Mouse (Mus musculus): ENCODE measurements around the gene Prdm16.

The Prdm16 gene

DNA sequence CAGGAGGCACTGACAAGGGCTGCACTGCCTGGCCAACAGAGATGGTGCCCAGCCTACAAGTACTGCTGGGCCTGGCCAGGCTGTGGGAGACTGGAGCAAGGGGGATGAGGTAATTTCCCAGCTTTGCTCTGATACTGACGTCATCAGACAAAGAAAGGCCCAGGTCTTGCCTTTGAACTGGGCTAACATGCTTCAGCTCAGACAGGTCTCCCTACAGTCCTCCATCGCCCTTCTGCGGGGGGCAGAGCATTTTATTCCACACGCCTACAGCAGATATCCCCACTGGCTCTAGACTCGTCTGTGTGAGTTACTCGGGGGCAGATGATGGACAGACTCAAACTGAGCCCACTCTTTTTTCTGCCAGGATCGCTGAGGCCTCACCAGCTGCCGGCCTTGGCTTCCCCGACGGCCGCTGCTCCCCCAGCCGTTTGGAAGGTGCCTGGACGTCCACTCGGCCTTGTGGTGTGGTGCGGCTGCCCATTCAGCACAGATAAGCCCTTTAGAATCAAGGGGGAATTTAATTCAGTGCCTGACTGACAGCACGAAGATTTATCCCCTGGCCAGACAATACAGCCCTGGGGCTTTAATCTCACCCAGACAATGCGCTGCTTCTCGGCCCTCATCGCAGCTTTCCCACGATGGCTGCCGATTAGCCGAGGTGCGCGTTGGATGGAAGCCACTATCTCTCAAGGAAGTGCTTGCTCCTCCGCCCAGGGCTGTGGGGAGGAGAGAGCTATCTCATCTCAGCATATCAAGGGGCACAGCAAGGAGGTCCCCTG lies 32.8 kb downstream of the Prdm16 start:
- DNase-seq (ENCODE audit: low spot score in 2 of 2) = no peak

DNA sequence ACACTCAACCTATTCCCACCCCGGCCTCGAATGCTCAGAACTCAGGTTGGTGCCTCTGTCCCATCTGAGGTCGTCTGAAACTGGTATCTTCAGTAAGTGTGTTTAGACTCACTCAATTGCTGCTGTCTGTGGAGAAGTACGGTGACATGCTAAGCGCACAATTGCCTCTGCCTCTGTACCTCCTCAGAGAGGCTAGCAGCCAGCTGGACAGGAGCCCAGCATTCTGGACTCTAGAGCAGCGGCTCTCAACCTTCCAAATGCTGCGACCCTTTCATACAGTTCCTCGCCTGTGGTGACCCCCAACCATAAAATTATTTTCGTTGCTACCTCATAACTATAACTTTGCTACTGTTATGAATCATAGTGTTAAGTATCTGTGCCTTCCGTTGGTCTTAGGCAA lies 34.3 kb downstream of the Prdm16 start:
- no peak for DNase-seq (ENCODE audit: low spot score in 2 of 2)

GRCm38 (mm10) chr4:154601006-154601405 lies 35.7 kb downstream of the Prdm16 start:
- DNase-seq (ENCODE audit: low spot score in 2 of 2) = no peak

DNA sequence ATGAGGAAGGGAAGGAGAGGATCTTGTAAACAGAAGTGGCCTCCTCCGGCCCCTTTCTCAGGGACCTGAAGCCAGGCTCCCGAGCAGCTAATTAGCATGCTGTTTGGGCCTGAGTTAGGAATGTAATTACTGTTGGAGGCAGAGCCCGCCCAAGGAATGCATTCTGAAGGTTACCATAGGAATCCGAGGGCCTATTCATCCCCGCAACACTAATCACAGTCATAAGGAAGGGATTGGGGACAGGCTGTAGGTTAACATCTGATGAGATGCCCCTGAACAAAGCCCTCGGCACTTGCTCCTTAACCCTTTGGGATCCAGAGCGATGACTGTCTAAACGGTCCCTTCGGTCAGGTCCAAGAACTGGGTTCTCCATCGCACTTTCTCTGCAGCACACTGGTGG lies 36.7 kb downstream of the Prdm16 start:
- no peak for DNase-seq (ENCODE audit: low spot score in 2 of 2)

DNA sequence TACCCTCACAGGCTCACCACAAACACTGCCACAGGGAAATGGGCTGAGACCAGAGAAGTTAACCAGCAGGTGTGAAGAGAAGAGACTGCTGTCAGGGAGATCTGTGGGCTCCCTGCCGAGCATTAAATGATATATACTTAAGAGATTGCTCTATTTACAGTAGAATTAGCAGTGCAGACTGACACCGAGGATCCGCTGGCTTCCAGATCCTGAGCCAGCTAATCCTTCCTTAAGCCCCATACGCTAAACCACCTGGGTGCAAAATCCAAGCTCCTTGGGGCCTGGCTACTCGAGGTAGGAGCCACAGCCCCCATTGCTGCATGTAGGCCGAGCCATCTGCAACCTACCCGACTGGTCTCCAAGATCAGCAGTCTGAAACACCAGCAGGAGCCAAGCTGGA lies 38.3 kb downstream of the Prdm16 start:
- no peak for DNase-seq (ENCODE audit: low spot score in 2 of 2)

GRCm38 (mm10) chr4:154596805-154597204 lies 39.9 kb downstream of the Prdm16 start:
- DNase-seq (ENCODE audit: low spot score in 2 of 2) = no peak

- no peak for DNase-seq (ENCODE audit: low spot score in 2 of 2)
Observed at GRCm38 (mm10) chr4:154594761-154595556, 41.7 kb downstream of the Prdm16 start.

- DNase-seq (ENCODE audit: low spot score in 2 of 2) = no peak
Observed at GRCm38 (mm10) chr4:154594116-154594760, 42.4 kb downstream of the Prdm16 start.

- DNase-seq (ENCODE audit: low spot score in 2 of 2) = no peak
Observed at GRCm38 (mm10) chr4:154592562-154592961, 44.1 kb downstream of the Prdm16 start.

DNA sequence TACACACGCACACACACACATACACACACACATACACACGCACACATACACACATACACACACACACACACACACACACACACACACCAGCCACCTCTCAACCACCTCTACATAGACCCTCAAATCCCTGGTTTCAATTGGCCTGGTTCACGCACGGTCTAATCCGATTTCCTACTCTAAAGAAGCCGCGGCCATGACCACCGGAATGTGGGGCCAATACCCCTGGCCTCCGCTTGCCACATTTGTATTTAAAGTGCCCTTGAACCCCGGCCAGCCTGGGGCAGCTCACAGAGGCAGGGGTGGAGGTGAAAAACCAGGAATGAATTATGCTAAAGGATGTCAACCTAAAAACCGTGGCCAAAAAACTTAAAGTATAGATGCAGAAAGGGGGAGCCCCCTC lies 45.8 kb downstream of the Prdm16 start:
- no peak for DNase-seq (ENCODE audit: low spot score in 2 of 2)

- no peak for DNase-seq (ENCODE audit: low spot score in 2 of 2)
Observed at GRCm38 (mm10) chr4:154586334-154586733, 50.3 kb downstream of the Prdm16 start.

DNA sequence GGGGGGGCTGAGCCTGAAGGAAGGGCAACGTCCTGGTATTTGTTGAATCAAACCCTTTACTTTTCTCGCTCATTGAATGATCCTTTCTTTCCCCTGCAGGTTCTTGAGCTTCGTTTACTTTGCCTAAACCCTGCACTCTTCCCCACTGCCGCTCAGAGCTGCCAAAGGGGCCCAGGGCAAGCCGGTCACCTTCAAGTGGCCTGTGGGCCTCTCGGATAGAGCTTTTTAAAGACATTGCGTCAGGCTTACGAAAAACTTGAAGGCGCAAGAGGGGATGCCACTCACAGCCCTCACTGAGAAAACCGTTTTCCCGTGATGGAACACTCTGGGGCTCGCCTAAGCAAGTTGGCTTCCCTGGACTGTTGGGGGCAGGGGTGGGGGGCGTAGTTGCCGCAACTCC lies 50.9 kb downstream of the Prdm16 start:
- DNase-seq (ENCODE audit: low spot score in 2 of 2) = no peak

DNA sequence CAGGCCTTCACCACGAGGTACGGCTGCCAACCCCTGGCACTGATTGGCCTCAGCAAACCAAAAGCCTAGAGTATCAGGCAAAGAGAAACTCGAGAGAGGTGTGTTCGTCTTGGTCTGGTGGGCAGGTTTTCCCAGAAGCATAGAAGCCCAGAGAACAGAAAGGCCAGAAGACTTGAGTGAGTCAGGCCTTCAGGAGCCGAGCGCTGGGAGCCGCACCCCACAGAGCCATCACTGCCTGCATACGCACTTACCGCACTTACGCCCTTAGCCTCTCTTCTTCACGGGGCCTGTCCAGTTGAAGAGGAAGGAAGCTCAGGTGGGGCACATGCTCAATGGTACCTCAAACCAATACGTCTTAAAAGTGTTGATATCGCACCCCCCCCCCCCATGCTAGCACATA lies 53.0 kb downstream of the Prdm16 start:
- DNase-seq (ENCODE audit: low spot score in 2 of 2) = no peak

DNA sequence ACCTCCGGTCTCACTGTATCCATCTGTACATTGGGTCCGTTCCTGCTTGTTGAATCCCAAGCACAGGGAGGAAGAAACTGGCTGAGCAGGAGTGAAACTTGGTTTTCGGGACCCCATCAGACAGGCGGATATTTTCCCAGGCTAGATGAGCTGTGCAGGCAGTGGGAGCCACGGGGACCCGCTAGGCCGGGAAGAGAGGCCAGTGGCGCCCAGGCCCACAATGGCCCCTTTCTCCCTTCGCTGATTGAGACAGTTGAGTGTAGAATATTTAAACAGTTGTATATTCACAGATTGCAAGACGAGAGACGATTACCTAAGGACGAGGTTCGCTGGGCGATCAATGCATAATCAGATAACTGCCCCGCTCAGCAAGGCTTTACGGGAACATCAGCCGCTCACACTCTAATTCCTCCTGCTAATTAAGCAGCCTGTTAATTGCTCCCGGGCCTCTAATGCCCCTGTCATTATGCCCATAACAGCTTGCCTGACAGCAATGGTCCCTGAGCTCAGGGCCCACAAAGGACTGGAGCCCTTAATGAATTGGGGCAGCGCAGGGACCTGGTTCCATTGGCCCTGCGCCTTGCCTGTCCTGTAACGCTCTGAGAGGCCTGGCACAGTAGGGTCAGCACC lies 54.0 kb downstream of the Prdm16 start:
- DNase-seq (ENCODE audit: low spot score in 2 of 2) = peak in 1 of 2 experiments; percentile 36

DNA sequence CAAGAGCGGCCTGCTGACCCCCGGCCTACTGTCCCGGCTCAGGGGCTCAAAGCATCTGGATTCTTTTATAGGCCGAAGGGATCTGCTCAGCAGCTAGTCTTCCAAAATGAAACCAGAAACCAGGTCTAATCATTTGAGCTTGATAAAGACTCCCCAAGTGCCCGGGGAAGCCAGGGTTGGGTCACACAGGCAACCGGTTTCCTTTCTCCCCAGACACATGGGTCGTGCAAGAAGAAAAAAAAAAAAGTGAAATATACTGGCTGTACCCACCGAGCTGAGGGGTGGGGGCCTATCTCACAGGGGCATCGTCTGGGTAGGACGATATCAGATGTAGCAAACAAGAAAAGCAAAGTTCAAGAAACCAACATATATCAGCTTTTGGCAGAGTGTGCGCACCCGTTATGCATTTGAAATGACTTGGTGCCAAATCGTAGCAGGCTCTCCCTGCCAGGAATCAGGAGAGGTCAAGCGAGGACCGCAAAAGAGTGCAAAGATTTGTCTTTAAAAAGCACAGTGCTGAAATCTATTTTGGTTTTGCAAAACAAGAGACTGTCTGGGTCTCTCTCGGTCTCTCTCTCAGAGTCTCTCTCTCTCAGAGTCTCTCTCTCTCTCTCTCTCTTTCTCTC lies 55.3 kb downstream of the Prdm16 start:
- no peak for DNase-seq (ENCODE audit: low spot score in 2 of 2)

- no peak for DNase-seq (ENCODE audit: low spot score in 2 of 2)
Observed at GRCm38 (mm10) chr4:154574208-154574875, 62.3 kb downstream of the Prdm16 start.

GRCm38 (mm10) chr4:154570451-154570881 lies 66.2 kb downstream of the Prdm16 start:
- no peak for DNase-seq (ENCODE audit: low spot score in 2 of 2)

DNA sequence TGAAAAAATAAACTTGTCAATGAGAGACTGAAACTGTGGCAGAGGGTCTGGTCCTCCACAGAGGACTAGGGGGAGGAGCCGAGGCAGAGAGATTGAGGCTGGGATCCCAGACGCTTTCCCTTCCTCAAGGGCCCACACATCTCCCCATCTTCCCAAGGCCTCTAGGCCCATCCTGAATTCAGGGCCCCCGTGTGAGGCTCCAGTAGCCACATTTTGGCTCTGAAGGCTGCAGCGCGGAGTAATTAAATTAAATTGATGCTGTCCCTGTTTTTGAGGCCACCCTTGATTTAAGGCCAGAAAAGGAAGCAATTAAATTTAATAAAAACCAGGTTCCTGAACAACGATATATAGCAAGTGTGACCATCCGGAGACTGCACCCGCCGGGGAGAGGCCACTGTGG lies 66.8 kb downstream of the Prdm16 start:
- DNase-seq (ENCODE audit: low spot score in 2 of 2) = no peak

GRCm38 (mm10) chr4:154568798-154569197 lies 67.9 kb downstream of the Prdm16 start:
- DNase-seq (ENCODE audit: low spot score in 2 of 2) = no peak

- DNase-seq (ENCODE audit: low spot score in 2 of 2) = no peak
Observed at GRCm38 (mm10) chr4:154567942-154568341, 68.7 kb downstream of the Prdm16 start.

DNA sequence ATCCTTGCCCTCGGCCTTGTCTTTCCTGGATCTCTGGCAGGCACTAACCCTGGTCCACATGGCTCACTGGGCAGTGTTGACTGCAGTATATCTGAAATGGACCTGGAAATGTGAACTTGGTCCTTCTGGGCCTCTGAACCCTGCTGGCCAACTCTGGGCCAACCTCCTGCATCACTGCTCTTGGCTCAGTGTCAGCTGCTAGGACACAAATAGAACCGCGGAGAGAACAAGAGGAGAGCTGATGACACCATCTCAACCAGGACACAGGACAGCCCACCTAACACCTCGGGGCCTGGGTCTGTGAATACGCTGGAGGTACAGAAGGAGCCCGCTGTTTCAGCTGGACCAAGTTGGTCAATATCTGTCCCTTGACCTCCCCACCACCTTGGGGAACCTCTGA lies 73.5 kb downstream of the Prdm16 start:
- DNase-seq (ENCODE audit: low spot score in 2 of 2) = no peak
